8 mouse cellular contexts compared by ENCODE assay signal in genomic region chr17:26202737-26203136, GRCm38 (mm10). TPM values are rescaled to one million over a fixed set of nuclear protein-coding genes. Genes with fewer than 3 reads are reported as not detected.
DNase-seq lines count a peak whose midpoint lies in the region; ATAC-seq lines count a peak whose summit lies in the region.

Rgs11 (plus strand) TSS chr17:26202951.

- H3K4me1 ChIP-seq in embryonic facial prominence, embryonic 11.5 days (ENCODE audit: control insufficient read depth, insufficient read depth, low read length) = no peaks in the 10 kb centered on the region; the same call in 1 of the 2 replicates
- peaks cover 15% of the 10 kb centered on the region for H3K4me1 ChIP-seq in hindbrain, embryonic 14.5 days (replicated peaks; ENCODE audit: control insufficient read depth, insufficient read depth, low read length)
- peaks cover 41% of the 10 kb centered on the region for H3K4me1 ChIP-seq in limb, embryonic 10.5 days
- peaks cover 24% of the 10 kb centered on the region for H3K4me1 ChIP-seq in midbrain, embryonic 12.5 days
- H3K4me1 ChIP-seq in stomach, embryonic 16.5 days (ENCODE audit: control insufficient read depth, insufficient read depth, low read length) = peaks cover 15% of the 10 kb centered on the region

- H3K36me3 ChIP-seq in embryonic facial prominence, embryonic 11.5 days (replicated peaks; ENCODE audit: control insufficient read depth, insufficient read depth, low read depth, low read length) = no peaks in the 10 kb centered on the region
- peaks cover 5% of the 10 kb centered on the region; the same call in 1 of the 2 replicates for H3K36me3 ChIP-seq in hindbrain, embryonic 14.5 days (replicated peaks; ENCODE audit: control insufficient read depth, insufficient read depth)
- H3K36me3 ChIP-seq in limb, embryonic 10.5 days = peaks cover 11% of the 10 kb centered on the region
- no peaks in the 10 kb centered on the region; the same call in 1 of the 2 replicates for H3K36me3 ChIP-seq in midbrain, embryonic 12.5 days
- peaks cover 4% of the 10 kb centered on the region; the same call in 1 of the 2 replicates for H3K36me3 ChIP-seq in stomach, embryonic 16.5 days (ENCODE audit: control insufficient read depth, insufficient read depth, low read length)

- H3K9ac ChIP-seq in embryonic facial prominence, embryonic 11.5 days (replicated peaks; ENCODE audit: low read length) = 0 out of 2 replicates have a peak within 1 kb of the TSS, but pooled peaks have one; percentile 30
- peak within 1 kb of the TSS; percentile 37 for H3K9ac ChIP-seq in hindbrain, embryonic 14.5 days
- H3K9ac ChIP-seq in midbrain, embryonic 12.5 days (replicated peaks) = no peak within 1 kb of the TSS; the same call in 1 of the 2 replicates
- peak within 1 kb of the TSS; percentile 66 for H3K9ac ChIP-seq in stomach, embryonic 16.5 days (ENCODE audit: low read length)

- DNase-seq in embryo, embryonic 11 days = peak; percentile 32
- DNase-seq in embryo, embryonic 10 days (ENCODE audit: low spot score) = no peak
- peak; percentile 39 to 53 for DNase-seq in CD8-positive naive resting alpha-beta T cell, adult 2 months (ENCODE audit: low read depth in 2 of 2, low spot score in 2 of 2)
- DNase-seq in embryonic facial prominence, embryonic 11.5 days (ENCODE audit: low spot score) = peak; percentile 19
- DNase-seq in hindbrain, embryonic 14.5 days (ENCODE audit: low spot score) = no peak
- DNase-seq in limb, embryonic 10.5 days (ENCODE audit: low spot score) = peak; percentile 43

- peaks cover 44% of the 10 kb centered on the region for H3K27me3 ChIP-seq in embryonic facial prominence, embryonic 11.5 days (ENCODE audit: control insufficient read depth, insufficient read depth, low read length)
- H3K27me3 ChIP-seq in hindbrain, embryonic 14.5 days (ENCODE audit: control insufficient read depth, insufficient read depth, low read length) = peaks cover 56% of the 10 kb centered on the region
- H3K27me3 ChIP-seq in limb, embryonic 10.5 days (ENCODE audit: low read depth, poor library complexity, severe bottlenecking) = peaks cover 90% of the 10 kb centered on the region
- H3K27me3 ChIP-seq in midbrain, embryonic 12.5 days = peaks cover 78% of the 10 kb centered on the region
- H3K27me3 ChIP-seq in stomach, embryonic 16.5 days (ENCODE audit: control insufficient read depth, insufficient read depth, low read length) = peaks cover 13% of the 10 kb centered on the region

- no peak for ATAC-seq in embryonic facial prominence, embryonic 11.5 days (replicated peaks; ENCODE audit: insufficient number of reproducible peaks, low FRiP score, low TSS enrichment, low read depth)
- 0 out of 2 replicates have a peak, but pooled peaks have one; percentile 2 for ATAC-seq in hindbrain, embryonic 14.5 days (ENCODE audit: low FRiP score)
- ATAC-seq in midbrain, embryonic 12.5 days (ENCODE audit: low FRiP score, low read depth) = no peak
- no peak for ATAC-seq in stomach, embryonic 16.5 days (ENCODE audit: insufficient read depth, low FRiP score)

- peak within 1 kb of the TSS; percentile 33 for H3K4me3 ChIP-seq in embryonic facial prominence, embryonic 11.5 days (ENCODE audit: low read depth, low read length)
- H3K4me3 ChIP-seq in hindbrain, embryonic 14.5 days (replicated peaks; ENCODE audit: low read length) = peak within 1 kb of the TSS; percentile 40
- peak within 1 kb of the TSS; percentile 64 for H3K4me3 ChIP-seq in limb, embryonic 10.5 days
- peak within 1 kb of the TSS; percentile 37 for H3K4me3 ChIP-seq in midbrain, embryonic 12.5 days
- peak within 1 kb of the TSS; percentile 59 for H3K4me3 ChIP-seq in stomach, embryonic 16.5 days (replicated peaks; ENCODE audit: low read length)

- no peak within 1 kb of the TSS for H3K27ac ChIP-seq in embryonic facial prominence, embryonic 11.5 days (replicated peaks; ENCODE audit: low read depth, low read length)
- no peak within 1 kb of the TSS for H3K27ac ChIP-seq in hindbrain, embryonic 14.5 days
- H3K27ac ChIP-seq in limb, embryonic 10.5 days = no peak within 1 kb of the TSS
- no peak within 1 kb of the TSS for H3K27ac ChIP-seq in midbrain, embryonic 12.5 days (replicated peaks)
- 0 out of 2 replicates have a peak within 1 kb of the TSS, but pooled peaks have one; percentile 11 for H3K27ac ChIP-seq in stomach, embryonic 16.5 days (ENCODE audit: low read length)

- peak within 1 kb of the TSS; percentile 83 for H3K4me2 ChIP-seq in embryonic facial prominence, embryonic 11.5 days (ENCODE audit: low read depth, low read length)
- peak within 1 kb of the TSS; percentile 53 for H3K4me2 ChIP-seq in hindbrain, embryonic 14.5 days (replicated peaks)
- H3K4me2 ChIP-seq in midbrain, embryonic 12.5 days (replicated peaks) = peak within 1 kb of the TSS; percentile 57
- H3K4me2 ChIP-seq in stomach, embryonic 16.5 days (ENCODE audit: low read depth, low read length) = peak within 1 kb of the TSS; percentile 94

- 1% methylated on average over 21 of the region's 22 CpGs for WGBS in embryonic facial prominence, embryonic 11.5 days
- 2% methylated on average over 21 of the region's 22 CpGs for WGBS in hindbrain, embryonic 14.5 days
- 1% methylated on average over 22 of the region's 22 CpGs for WGBS in limb, embryonic 10.5 days
- 2% methylated on average over 22 of the region's 22 CpGs for WGBS in midbrain, embryonic 12.5 days
- WGBS in stomach, embryonic 16.5 days = 2% methylated on average over 22 of the region's 22 CpGs

- no peaks in the 10 kb centered on the region for H3K9me3 ChIP-seq in embryonic facial prominence, embryonic 11.5 days (replicated peaks; ENCODE audit: control insufficient read depth, low read length)
- no peaks in the 10 kb centered on the region for H3K9me3 ChIP-seq in hindbrain, embryonic 14.5 days (ENCODE audit: control insufficient read depth, low read length)
- H3K9me3 ChIP-seq in limb, embryonic 10.5 days (replicated peaks) = no peaks in the 10 kb centered on the region
- H3K9me3 ChIP-seq in midbrain, embryonic 12.5 days = no peaks in the 10 kb centered on the region
- no peaks in the 10 kb centered on the region for H3K9me3 ChIP-seq in stomach, embryonic 16.5 days (replicated peaks; ENCODE audit: control insufficient read depth, low read length)

RNA-seq across cellular contexts. Expression of gene Rgs11, which starts in this region (rescaled TPM):
- polyA plus RNA-seq in embryonic facial prominence, embryonic 11.5 days (2014; fragmentation: Nextera tagmentation; extraction: Ambion mirVana) = 2.0 and 3.0 TPM in 2 replicates
- polyA plus RNA-seq in hindbrain, embryonic 14.5 days (2014; fragmentation: Nextera tagmentation; extraction: Ambion mirVana) = 14.2 and 16.1 TPM in 2 replicates
- 1.3 and 1.5 TPM in 2 replicates for polyA plus RNA-seq in limb, embryonic 10.5 days (2016; fragmentation: Nextera tagmentation; extraction: Ambion mirVana)
- 0.34 and 1.5 TPM in 2 replicates for polyA plus RNA-seq in midbrain, embryonic 12.5 days (2016; fragmentation: Nextera tagmentation; extraction: Ambion mirVana)
- polyA plus RNA-seq in stomach, embryonic 16.5 days (2015; fragmentation: Nextera tagmentation; extraction: Ambion mirVana) = 40.3 and 42.7 TPM in 2 replicates

Comparison
In these comparisons a context has a peak if more than half of its experiments do, and no peak if none do; other contexts are left out.
1. DNase-seq: peak in embryo, embryonic 11 days (single experiment), CD8-positive naive resting alpha-beta T cell, adult 2 months (2 of 2), embryonic facial prominence, embryonic 11.5 days (single experiment) and limb, embryonic 10.5 days (single experiment); none in embryo, embryonic 10 days (single experiment) and hindbrain, embryonic 14.5 days (single experiment).
2. Peak in every context shown above with its lines, with median percentiles within 50 percentile points of each other: H3K4me2 ChIP-seq and H3K4me3 ChIP-seq.